Mouse (Mus musculus) MEL (cell line): Measurements from ENCODE around the gene Gm10644. TPM values are rescaled to one million over a fixed set of nuclear protein-coding genes. Genes with fewer than 3 reads are reported as not detected.

Source experiments
- DNase-seq: peaks from one replicate; pipeline ENCODE4 v3.0.0; 2011; ENCODE audit warnings: low read depth, low spot score
- H3K27ac ChIP-seq: 2 replicates; pipeline ENCODE4 v1.5.1; 2012; ENCODE audit warnings: low read depth, mild to moderate bottlenecking, control low read depth, low read length, moderate library complexity; ENCODE audit not compliant: control insufficient read depth
- H3K27me3 ChIP-seq, 2 experiments: fragments of 150-350 bp in 1 of 2; sonication (generic) in 1 of 2; 2 replicates each; pipeline ENCODE4 v1.6.1; 2012; ENCODE audit warnings: low read length in 2 of 2, mild to moderate bottlenecking in 2 of 2, improper control_type of control experiment in 1 of 2, moderate library complexity in 1 of 2; ENCODE audit not compliant: insufficient read depth in 2 of 2, control insufficient read depth in 1 of 2
- H3K36me3 ChIP-seq, 2 experiments: 2 replicates each; pipeline ENCODE4 v1.6.1; 2012 to 2014; ENCODE audit warnings: low read length in 2 of 2, improper control_type of control experiment in 1 of 2, inconsistent platforms in 1 of 2, mild to moderate bottlenecking in 1 of 2; ENCODE audit not compliant: insufficient read depth in 2 of 2, control insufficient read depth in 1 of 2
- H3K4me1 ChIP-seq, 2 experiments: fragments of 150-350 bp in 1 of 2; sonication (generic) in 1 of 2; 2 replicates each; pipeline ENCODE4 v1.6.1; 2012; ENCODE audit warnings: low read length in 2 of 2, improper control_type of control experiment in 1 of 2, mild to moderate bottlenecking in 1 of 2; ENCODE audit not compliant: insufficient read depth in 2 of 2, control insufficient read depth in 1 of 2
- H3K4me3 ChIP-seq, 2 experiments: fragments of 150-350 bp in 1 of 2; sonication (generic) in 1 of 2; 2 replicates each; pipeline ENCODE4 v1.5.1; 2012; ENCODE audit warnings: low read depth in 2 of 2, low read length in 2 of 2, mild to moderate bottlenecking in 2 of 2, moderate library complexity in 2 of 2, control low read depth in 1 of 2, improper control_type of control experiment in 1 of 2; ENCODE audit not compliant: control insufficient read depth in 1 of 2, insufficient read depth in 1 of 2
- H3K79me2 ChIP-seq: 2 replicates; pipeline ENCODE4 v1.6.1; 2012; ENCODE audit warnings: mild to moderate bottlenecking, low read length, moderate library complexity; ENCODE audit not compliant: control insufficient read depth, poor library complexity, insufficient read depth
- H3K9ac ChIP-seq: 2 replicates; pipeline ENCODE4 v1.6.1; 2012; ENCODE audit warnings: low read depth, mild to moderate bottlenecking, control low read depth, low read length, moderate library complexity; ENCODE audit not compliant: control insufficient read depth, poor library complexity, severe bottlenecking
- H3K9me3 ChIP-seq: fragments of 150-350 bp; sonication (generic); replicated peaks from 2 replicates; pipeline ENCODE4 v1.6.1; 2012; ENCODE audit warnings: mild to moderate bottlenecking, low read length, improper control_type of control experiment, moderate library complexity; ENCODE audit not compliant: insufficient read depth
- BHLHE40 ChIP-seq: IDR thresholded peaks from 2 replicates; pipeline ENCODE4 v1.6.1; 2012; ENCODE audit warnings: low read depth, mild to moderate bottlenecking, inconsistent platforms, low read length, improper control_type of control experiment, borderline replicate concordance
- CHD1 ChIP-seq: IDR thresholded peaks from 2 replicates; pipeline ENCODE4 v1.6.1; 2012; ENCODE audit warnings: low read depth, mild to moderate bottlenecking, inconsistent platforms, low read length, improper control_type of control experiment
- CHD2 ChIP-seq: IDR thresholded peaks from 2 replicates; pipeline ENCODE4 v1.6.1; 2011; ENCODE audit warnings: low read length, improper control_type of control experiment
- CTCF ChIP-seq, 3 experiments: IDR thresholded peaks in 2 of 3; conservative IDR thresholded peaks in 1 of 3; 2 replicates each; pipeline ENCODE4 v1.5.1; 2011 to 2012; ENCODE audit warnings: low read length in 3 of 3, low read depth in 2 of 3, mild to moderate bottlenecking in 2 of 3, improper control_type of control experiment in 1 of 3, inconsistent platforms in 1 of 3, mixed read lengths in 1 of 3, moderate library complexity in 1 of 3; ENCODE audit not compliant: control insufficient read depth in 1 of 3, insufficient read depth in 1 of 3, poor library complexity in 1 of 3, severe bottlenecking in 1 of 3
- E2F4 ChIP-seq: IDR thresholded peaks from 2 replicates; pipeline ENCODE4 v1.6.1; 2011; ENCODE audit warnings: low read depth, low read length, improper control_type of control experiment, borderline replicate concordance
- ELF1 ChIP-seq: IDR thresholded peaks from 2 replicates; pipeline ENCODE4 v1.6.1; 2014; ENCODE audit warnings: low read depth, mild to moderate bottlenecking, inconsistent platforms, low read length, improper control_type of control experiment, moderate library complexity
- ETS1 ChIP-seq: IDR thresholded peaks from 2 replicates; pipeline ENCODE4 v1.6.1; 2012; ENCODE audit warnings: low read depth, mild to moderate bottlenecking, inconsistent platforms, low read length, improper control_type of control experiment, moderate library complexity
- GATA1 ChIP-seq: IDR thresholded peaks from 2 replicates; pipeline ENCODE4 v1.6.1; 2011; ENCODE audit warnings: low read depth, low read length, improper control_type of control experiment
- JUND ChIP-seq: IDR thresholded peaks from 2 replicates; pipeline ENCODE4 v1.6.1; 2011; ENCODE audit warnings: low read depth, mild to moderate bottlenecking, improper control_type of control experiment, low read length
- KAT2A ChIP-seq: conservative IDR thresholded peaks from 2 replicates; pipeline ENCODE4 v1.6.1; 2012; ENCODE audit warnings: low read depth, low read length, improper control_type of control experiment, inconsistent platforms
- MAFK ChIP-seq: IDR thresholded peaks from 2 replicates; pipeline ENCODE4 v1.6.1; 2011; ENCODE audit warnings: low read depth, mild to moderate bottlenecking, low read length, improper control_type of control experiment, borderline replicate concordance
- MAZ ChIP-seq: IDR thresholded peaks from 2 replicates; pipeline ENCODE4 v1.6.1; 2012; ENCODE audit warnings: low read depth, mild to moderate bottlenecking, inconsistent platforms, low read length, improper control_type of control experiment
- MEF2A ChIP-seq: IDR thresholded peaks from 2 replicates; pipeline ENCODE4 v1.6.1; 2014; ENCODE audit warnings: low read depth, mild to moderate bottlenecking, inconsistent platforms, low read length, improper control_type of control experiment; ENCODE audit not compliant: poor library complexity, insufficient replicate concordance, severe bottlenecking; ENCODE audit errors: extremely low read depth
- MXI1 ChIP-seq: IDR thresholded peaks from 2 replicates; pipeline ENCODE4 v1.6.1; 2011; ENCODE audit warnings: mild to moderate bottlenecking, low read depth, low read length, improper control_type of control experiment
- MYB ChIP-seq: IDR thresholded peaks from 2 replicates; pipeline ENCODE4 v1.6.1; 2011; ENCODE audit warnings: mild to moderate bottlenecking, low read depth, low read length, improper control_type of control experiment
- MYC ChIP-seq: IDR thresholded peaks from 2 replicates; pipeline ENCODE4 v1.6.1; 2011; ENCODE audit warnings: low read depth, mild to moderate bottlenecking, low read length, improper control_type of control experiment, moderate library complexity
- NRF1 ChIP-seq: IDR thresholded peaks from 2 replicates; pipeline ENCODE4 v1.6.1; 2014; ENCODE audit warnings: low read depth, mild to moderate bottlenecking, inconsistent platforms, low read length, improper control_type of control experiment, moderate library complexity; ENCODE audit not compliant: poor library complexity, insufficient read depth, severe bottlenecking
- POLR2A ChIP-seq, 2 experiments: IDR thresholded peaks; 2 replicates each; pipeline ENCODE4 v1.6.1; 2011 to 2012; ENCODE audit warnings: low read length in 2 of 2, mild to moderate bottlenecking in 2 of 2, control low read depth in 1 of 2, improper control_type of control experiment in 1 of 2, low read depth in 1 of 2, moderate library complexity in 1 of 2; ENCODE audit not compliant: control insufficient read depth in 1 of 2, insufficient read depth in 1 of 2, poor library complexity in 1 of 2
- RAD21 ChIP-seq: IDR thresholded peaks from 2 replicates; pipeline ENCODE4 v1.6.1; 2011; ENCODE audit warnings: mild to moderate bottlenecking, low read depth, low read length, improper control_type of control experiment
- RCOR1 ChIP-seq: IDR thresholded peaks from 2 replicates; pipeline ENCODE4 v1.6.1; 2012; ENCODE audit warnings: low read depth, mild to moderate bottlenecking, inconsistent platforms, low read length, improper control_type of control experiment
- SIN3A ChIP-seq: IDR thresholded peaks from 2 replicates; pipeline ENCODE4 v1.6.1; 2012; ENCODE audit warnings: low read length, improper control_type of control experiment, inconsistent platforms
- TAL1 ChIP-seq: IDR thresholded peaks from 2 replicates; pipeline ENCODE4 v1.6.1; 2012; ENCODE audit warnings: mild to moderate bottlenecking, inconsistent platforms, low read length, moderate library complexity, mixed read lengths
- TBP ChIP-seq: IDR thresholded peaks from 2 replicates; pipeline ENCODE4 v1.8.0; 2011; ENCODE audit warnings: low read depth, low read length, improper control_type of control experiment
- UBTF ChIP-seq: IDR thresholded peaks from 2 replicates; pipeline ENCODE4 v1.6.1; 2012; ENCODE audit warnings: low read depth, mild to moderate bottlenecking, inconsistent platforms, low read length, improper control_type of control experiment, moderate library complexity, borderline replicate concordance; ENCODE audit not compliant: insufficient read depth
- USF1 ChIP-seq: IDR thresholded peaks from 2 replicates; pipeline ENCODE4 v1.6.1; 2014; ENCODE audit warnings: low read depth, mild to moderate bottlenecking, inconsistent platforms, low read length, improper control_type of control experiment, moderate library complexity
- USF2 ChIP-seq, 2 experiments: IDR thresholded peaks; 2 replicates each; pipeline ENCODE4 v1.6.1; 2011 to 2012; ENCODE audit warnings: improper control_type of control experiment in 2 of 2, low read length in 2 of 2, borderline replicate concordance in 1 of 2, inconsistent platforms in 1 of 2, low read depth in 1 of 2, mild to moderate bottlenecking in 1 of 2; ENCODE audit not compliant: insufficient read depth in 1 of 2
- ZNF384 ChIP-seq: IDR thresholded peaks from 2 replicates; pipeline ENCODE4 v1.6.1; 2012; ENCODE audit warnings: low read depth, mild to moderate bottlenecking, inconsistent platforms, low read length, improper control_type of control experiment
- polyA plus RNA-seq, 2 experiments: library from polyadenylated mRNA; stranded (reverse) in 1 of 2; unstranded in 1 of 2; fragments of >175 nt in 1 of 2; fragments of >200 nt in 1 of 2; gene quantifications; 2 replicates each; pipeline versions ENCODE4 v1.2.1 to v1.2.4; 2012; ENCODE audit warnings: low replicate concordance in 2 of 2, low read depth in 1 of 2; ENCODE audit not compliant: insufficient read length in 2 of 2, insufficient read depth in 1 of 2, missing spikeins in 1 of 2
- total RNA-seq: library from RNA; depleted of rRNA; stranded (reverse); fragments of 300-350 nt; gene quantifications from 2 replicates; pipeline ENCODE4 v1.2.3, GENCODE M21; 2012

Gene Gm10644
- total and polyA plus RNA-seq, 3 experiments: 0.35 to 0.49 TPM; not detected in 1

DNA sequence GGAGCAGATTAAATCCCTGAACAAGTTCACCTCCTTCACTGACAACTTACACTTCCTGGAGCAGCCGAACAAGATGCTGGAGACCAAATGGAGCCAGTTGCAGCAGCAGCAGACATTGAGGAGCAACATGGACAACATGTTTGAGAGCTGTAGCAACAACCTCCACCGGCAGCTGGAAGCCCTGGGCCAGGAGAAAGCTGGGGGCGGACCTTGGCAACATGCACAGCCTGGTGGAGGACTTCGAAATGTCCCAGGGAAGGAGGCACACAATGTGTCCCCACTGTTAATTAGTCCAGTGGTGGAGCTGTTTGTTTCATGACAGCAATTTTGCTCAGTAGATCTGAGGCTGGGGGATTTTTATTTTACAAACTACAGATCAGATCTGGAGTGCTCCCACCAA is 62.9 kb downstream of the Gm10644 start:
- no peaks in the 10 kb centered on the region for H3K36me3 ChIP-seq
- TF ChIP-seq SIN3A: no peak
- TF ChIP-seq NRF1: no peak
- TF ChIP-seq BHLHE40: no peak
- TF ChIP-seq MYB: no peak
- TF ChIP-seq ELF1: no peak
- no peak for TF ChIP-seq USF2 (IDR thresholded peaks at IDR 0.05; ENCODE audit: borderline replicate concordance in 1 of 2, insufficient read depth in 1 of 2, low read depth in 1 of 2, low read length in 2 of 2)
- no peak for TF ChIP-seq TBP
- no peak for TF ChIP-seq USF1
- TF ChIP-seq UBTF: no peak
- TF ChIP-seq RCOR1: no peak
- no peak for TF ChIP-seq JUND
- TF ChIP-seq MYC: no peak
- TF ChIP-seq KAT2A: no peak
- no peak for TF ChIP-seq GATA1
- no peak for TF ChIP-seq CTCF (IDR thresholded peaks at IDR 0.05 in 2 of 3, conservative IDR thresholded peaks at IDR 0.05 in 1 of 3; ENCODE audit: control insufficient read depth in 1 of 3, insufficient read depth in 1 of 3, low read depth in 2 of 3, low read length in 3 of 3, poor library complexity in 1 of 3, severe bottlenecking in 1 of 3)
- TF ChIP-seq MXI1: no peak
- TF ChIP-seq POLR2A (IDR thresholded peaks at IDR 0.05; ENCODE audit: control insufficient read depth in 1 of 2, insufficient read depth in 1 of 2, low read depth in 1 of 2, low read length in 2 of 2, poor library complexity in 1 of 2): no peak
- TF ChIP-seq CHD2: no peak
- TF ChIP-seq ZNF384: no peak
- no peak for TF ChIP-seq ETS1
- H3K79me2 ChIP-seq: no peaks in the 10 kb centered on the region
- H3K4me3 ChIP-seq: no peak overlapping the region
- no peaks in the 10 kb centered on the region for H3K9me3 ChIP-seq
- H3K27me3 ChIP-seq: peaks cover 2 to 6% of the 10 kb centered on the region in 2 experiments; a peak in 3 of 4 replicates
- H3K27ac ChIP-seq: no peak overlapping the region
- DNase-seq: no peak
- H3K4me1 ChIP-seq: no peaks in the 10 kb centered on the region
- H3K9ac ChIP-seq: no peak overlapping the region

- TF ChIP-seq MEF2A (no peak), CHD1 (no peak), NRF1 (no peak), MAZ (no peak), TBP (no peak), TAL1 (no peak), RAD21 (no peak), RCOR1 (no peak), MAFK (no peak), E2F4 (no peak), JUND (no peak)
- no peaks in the 10 kb centered on the region for H3K4me1 ChIP-seq
- no peak for DNase-seq
- no peak overlapping the region for H3K9ac ChIP-seq
- no peaks in the 10 kb centered on the region for H3K9me3 ChIP-seq
- no peaks in the 10 kb centered on the region for H3K36me3 ChIP-seq
- no peak overlapping the region for H3K4me3 ChIP-seq
- H3K27ac ChIP-seq: no peak overlapping the region
- H3K79me2 ChIP-seq: no peaks in the 10 kb centered on the region
- H3K27me3 ChIP-seq: peaks cover 4 to 6% of the 10 kb centered on the region in 2 experiments; a peak in 3 of 4 replicates
Observed at GRCm38 (mm10) chr8:83888409-83888808, 66.6 kb downstream of the Gm10644 start.
